Mouse (Mus musculus) kidney, adult 2 months (tissue): ENCODE measurements at regions not wholly inside any gene's neighbourhood (a gene's known extent, or its start where the extent isn't known, plus 50 kb on each side); places are given as distances from the start of the nearest gene placed in this dataset.

ENCODE experiments used
- CTCF ChIP-seq: fragments of 200-500 bp; conservative IDR thresholded peaks from 2 replicates; pipeline ENCODE4 v1.5.1; 2011; ENCODE audit warnings: low read depth, mild to moderate bottlenecking, control low read depth, low read length, moderate library complexity, mixed read lengths; ENCODE audit not compliant: insufficient read depth, insufficient read length
- POLR2A ChIP-seq: fragments of 200-500 bp; IDR thresholded peaks from one replicate; pipeline ENCODE4 v1.6.1; 2011; ENCODE audit warnings: low read depth, low read length, control low read depth

GRCm38 (mm10) chr11:26794629-26794966 lies 200.8 kb upstream of the Vrk2 start:
- no peak for TF ChIP-seq CTCF
- TF ChIP-seq POLR2A: no peak
